15 mouse cellular contexts compared by ENCODE assay signal in genomic region chr1:60152700-60153099, GRCm38 (mm10). TPM values are rescaled to one million over a fixed set of nuclear protein-coding genes. Genes with fewer than 3 reads are reported as not detected.
DNase-seq lines count a peak whose midpoint lies in the region; ATAC-seq and TF ChIP-seq lines count a peak whose summit lies in the region.
"Had no signal": no experiment of that assay in that cellular context is flagged by ENCODE, and none has a peak within 500 bp of the region (broad histone marks: within the 10 kb centered on the region; RNA-seq: fewer than 3 reads in every experiment).

No protein-coding gene starts in this region.

- no peak for ATAC-seq in hindbrain, embryonic 11.5 days (ENCODE audit: low FRiP score)
- ATAC-seq in hindbrain, embryonic 13.5 days (ENCODE audit: low FRiP score), result no peak
- no peak for ATAC-seq in embryonic facial prominence, embryonic 11.5 days (replicated peaks; ENCODE audit: insufficient number of reproducible peaks, low FRiP score, low TSS enrichment, low read depth)
- ATAC-seq: forebrain, embryonic 15.5 days had no signal

- H3K4me3 ChIP-seq in hindbrain, embryonic 11.5 days (ENCODE audit: low read depth, low read length), result no peak overlapping the region
- no peak overlapping the region for H3K4me3 ChIP-seq in hindbrain, embryonic 13.5 days
- no peak overlapping the region for H3K4me3 ChIP-seq in ES-Bruce4 (ENCODE audit: low read depth, low read length)
- H3K4me3 ChIP-seq in embryonic facial prominence, embryonic 11.5 days (ENCODE audit: low read depth, low read length), result no peak overlapping the region
- H3K4me3 ChIP-seq: embryonic facial prominence, embryonic 13.5 days; forebrain, embryonic 15.5 days; limb, embryonic 13.5 days had no signal

- H3K27ac ChIP-seq in hindbrain, embryonic 11.5 days (ENCODE audit: low read depth, low read length), result no peak overlapping the region
- H3K27ac ChIP-seq in hindbrain, embryonic 13.5 days, result no peak overlapping the region
- no peak overlapping the region for H3K27ac ChIP-seq in ES-Bruce4 (ENCODE audit: insufficient read depth, low read length)
- H3K27ac ChIP-seq in embryonic facial prominence, embryonic 11.5 days (replicated peaks; ENCODE audit: low read depth, low read length), result no peak overlapping the region
- H3K27ac ChIP-seq: embryonic facial prominence, embryonic 13.5 days; forebrain, embryonic 15.5 days; limb, embryonic 13.5 days had no signal

- no peaks in the 10 kb centered on the region for H3K9me3 ChIP-seq in hindbrain, embryonic 11.5 days (ENCODE audit: control insufficient read depth, low read length)
- H3K9me3 ChIP-seq in hindbrain, embryonic 13.5 days, result no peaks in the 10 kb centered on the region
- H3K9me3 ChIP-seq in ES-Bruce4 (replicated peaks; ENCODE audit: control insufficient read depth, insufficient read depth, low read length, poor library complexity, severe bottlenecking), result no peaks in the 10 kb centered on the region
- H3K9me3 ChIP-seq in embryonic facial prominence, embryonic 11.5 days (replicated peaks; ENCODE audit: control insufficient read depth, low read length), result no peaks in the 10 kb centered on the region
- H3K9me3 ChIP-seq: embryonic facial prominence, embryonic 13.5 days; forebrain, embryonic 15.5 days; limb, embryonic 13.5 days had no signal

- peak; percentile 43 for TF ChIP-seq CTCF in ES-Bruce4 (IDR thresholded peaks at IDR 0.05; ENCODE audit: low read depth, low read length)

- no peak overlapping the region for H3K9ac ChIP-seq in hindbrain, embryonic 11.5 days (ENCODE audit: low read depth, low read length)
- H3K9ac ChIP-seq in hindbrain, embryonic 13.5 days, result no peak overlapping the region
- no peak overlapping the region for H3K9ac ChIP-seq in ES-Bruce4 (ENCODE audit: low read depth, poor library complexity, severe bottlenecking)
- no peak overlapping the region for H3K9ac ChIP-seq in embryonic facial prominence, embryonic 11.5 days (replicated peaks; ENCODE audit: low read length)
- H3K9ac ChIP-seq: embryonic facial prominence, embryonic 13.5 days; forebrain, embryonic 15.5 days; limb, embryonic 13.5 days had no signal

- no peak overlapping the region for H3K4me2 ChIP-seq in hindbrain, embryonic 11.5 days (replicated peaks; ENCODE audit: low read depth, low read length)
- no peak overlapping the region for H3K4me2 ChIP-seq in hindbrain, embryonic 13.5 days
- H3K4me2 ChIP-seq in embryonic facial prominence, embryonic 11.5 days (ENCODE audit: low read depth, low read length), result no peak overlapping the region
- H3K4me2 ChIP-seq: embryonic facial prominence, embryonic 13.5 days; forebrain, embryonic 15.5 days; heart, embryonic 11.5 days; limb, embryonic 13.5 days had no signal

- 69% methylated on average over 5 of the region's 5 CpGs for WGBS in hindbrain, embryonic 11.5 days
- WGBS in hindbrain, embryonic 13.5 days, result 61% methylated on average over 5 of the region's 5 CpGs
- WGBS in embryonic facial prominence, embryonic 11.5 days, result 65% methylated on average over 5 of the region's 5 CpGs

- H3K36me3 ChIP-seq in hindbrain, embryonic 11.5 days (ENCODE audit: control insufficient read depth, insufficient read depth, low read length), result no peaks in the 10 kb centered on the region
- H3K36me3 ChIP-seq in hindbrain, embryonic 13.5 days, result no peaks in the 10 kb centered on the region
- H3K36me3 ChIP-seq in ES-Bruce4 (ENCODE audit: control insufficient read depth, insufficient read depth, low read length, poor library complexity, severe bottlenecking), result no peaks in the 10 kb centered on the region
- no peaks in the 10 kb centered on the region for H3K36me3 ChIP-seq in embryonic facial prominence, embryonic 11.5 days (replicated peaks; ENCODE audit: control insufficient read depth, insufficient read depth, low read depth, low read length)

- H3K4me1 ChIP-seq in hindbrain, embryonic 11.5 days (replicated peaks; ENCODE audit: control insufficient read depth, insufficient read depth, low read length), result no peaks in the 10 kb centered on the region
- H3K4me1 ChIP-seq in hindbrain, embryonic 13.5 days (replicated peaks), result no peaks in the 10 kb centered on the region
- H3K4me1 ChIP-seq in ES-Bruce4 (ENCODE audit: control insufficient read depth, insufficient read depth, low read length), result no peaks in the 10 kb centered on the region
- H3K4me1 ChIP-seq in embryonic facial prominence, embryonic 11.5 days (ENCODE audit: control insufficient read depth, insufficient read depth, low read length), result no peaks in the 10 kb centered on the region
- H3K4me1 ChIP-seq: embryonic facial prominence, embryonic 13.5 days; forebrain, embryonic 15.5 days; limb, embryonic 13.5 days had no signal

- no peak for TF ChIP-seq EP300 in ES-Bruce4 (IDR thresholded peaks at IDR 0.05; ENCODE audit: insufficient read depth, low read depth, low read length)

- H3K27me3 ChIP-seq in hindbrain, embryonic 11.5 days (ENCODE audit: control insufficient read depth, insufficient read depth, low read length), result no peaks in the 10 kb centered on the region
- no peaks in the 10 kb centered on the region for H3K27me3 ChIP-seq in hindbrain, embryonic 13.5 days
- H3K27me3 ChIP-seq in ES-Bruce4 (ENCODE audit: control insufficient read depth, insufficient read depth, low read length, poor library complexity, severe bottlenecking), result no peaks in the 10 kb centered on the region
- H3K27me3 ChIP-seq in embryonic facial prominence, embryonic 11.5 days (ENCODE audit: control insufficient read depth, insufficient read depth, low read length), result no peaks in the 10 kb centered on the region
- H3K27me3 ChIP-seq: embryonic facial prominence, embryonic 13.5 days; forebrain, embryonic 15.5 days; limb, embryonic 13.5 days had no signal

- peak; percentile 6 for DNase-seq in hindbrain, embryonic 11.5 days (ENCODE audit: low spot score)
- peak; percentile 11 for DNase-seq in WW6 (ENCODE audit: low read depth, low spot score)
- DNase-seq in embryonic facial prominence, embryonic 11.5 days (ENCODE audit: low spot score), result peak; percentile 27
- no peak for DNase-seq in spleen, adult 18-20 months
- no peak for DNase-seq in layer of hippocampus, postnatal 10 days (ENCODE audit: low spot score in 2 of 2)
- DNase-seq in right cerebral cortex, postnatal 10 days (ENCODE audit: low spot score in 2 of 2), result no peak
- DNase-seq: cerebellum, adult 8-10 months; kidney, adult 11 months; lung, postnatal 4 days had no signal

- TF ChIP-seq POLR2A in ES-Bruce4 (IDR thresholded peaks at IDR 0.05; ENCODE audit: insufficient read depth, low read length), result no peak

RNA-seq across cellular contexts. Expression of gene Nbeal1, which starts 27.7 kb away (rescaled TPM):
- 7.9 and 10.9 TPM in 2 replicates for polyA plus RNA-seq in hindbrain, embryonic 11.5 days (2014; fragmentation: Nextera tagmentation; extraction: Ambion mirVana)
- polyA plus RNA-seq in hindbrain, embryonic 13.5 days (2015; fragmentation: Nextera tagmentation; extraction: Ambion mirVana), result 9.1 and 10.0 TPM in 2 replicates
- 42.0 and 44.0 TPM in 2 replicates for polyA plus RNA-seq in ES-Bruce4 (2011; ENCODE audit: insufficient read depth, insufficient read length, low read depth, missing spikeins)
- polyA plus RNA-seq in embryonic facial prominence, embryonic 11.5 days (2014; fragmentation: Nextera tagmentation; extraction: Ambion mirVana), result 6.3 and 6.7 TPM in 2 replicates
- 10 to 100 TPM; 20.4 to 24.3 TPM for total RNA-seq in layer of hippocampus, postnatal 10 days (2021)

RNA-seq across cellular contexts. Expression of gene Wdr12, which starts 54.3 kb away (rescaled TPM):
- polyA plus RNA-seq in hindbrain, embryonic 11.5 days (2014; fragmentation: Nextera tagmentation; extraction: Ambion mirVana), result 50.2 and 50.7 TPM in 2 replicates
- polyA plus RNA-seq in hindbrain, embryonic 13.5 days (2015; fragmentation: Nextera tagmentation; extraction: Ambion mirVana), result 45.7 and 48.7 TPM in 2 replicates
- 81.4 and 85.9 TPM in 2 replicates for polyA plus RNA-seq in ES-Bruce4 (2011; ENCODE audit: insufficient read depth, insufficient read length, low read depth, missing spikeins)
- 54.1 and 59.0 TPM in 2 replicates for polyA plus RNA-seq in embryonic facial prominence, embryonic 11.5 days (2014; fragmentation: Nextera tagmentation; extraction: Ambion mirVana)
- 10 to 100 TPM; 31.2 to 33.3 TPM for total RNA-seq in layer of hippocampus, postnatal 10 days (2021)

RNA-seq across cellular contexts. Expression of gene Carf, which starts 54.7 kb away (rescaled TPM):
- polyA plus RNA-seq in hindbrain, embryonic 11.5 days (2014; fragmentation: Nextera tagmentation; extraction: Ambion mirVana), result 5.7 and 5.9 TPM in 2 replicates
- polyA plus RNA-seq in hindbrain, embryonic 13.5 days (2015; fragmentation: Nextera tagmentation; extraction: Ambion mirVana), result 7.6 and 8.9 TPM in 2 replicates
- 18.3 and 24.8 TPM in 2 replicates for polyA plus RNA-seq in ES-Bruce4 (2011; ENCODE audit: insufficient read depth, insufficient read length, low read depth, missing spikeins)
- 5.1 and 6.7 TPM in 2 replicates for polyA plus RNA-seq in embryonic facial prominence, embryonic 11.5 days (2014; fragmentation: Nextera tagmentation; extraction: Ambion mirVana)
- total RNA-seq in layer of hippocampus, postnatal 10 days (2021), result 10 to 100 TPM; 23.8 to 25.7 TPM

Comparison
In these comparisons a context has a peak if more than half of its experiments do, and no peak if none do; other contexts are left out.
1. DNase-seq: peak in hindbrain, embryonic 11.5 days (single experiment), WW6 (single experiment) and embryonic facial prominence, embryonic 11.5 days (single experiment); none in spleen, adult 18-20 months (0 of 2), layer of hippocampus, postnatal 10 days (0 of 2) and right cerebral cortex, postnatal 10 days (0 of 2).